Mouse (Mus musculus): ENCODE measurements around the gene Cacng6. TPM values are rescaled to one million over a fixed set of nuclear protein-coding genes. Genes with fewer than 3 reads are reported as not detected.
A peak's percentile ranks its signal among the peaks of the same experiment; 100 is the strongest.

Gene Cacng6
- total and polyA plus RNA-seq, 3 experiments = 0.08 TPM; not detected in 2

- no peaks in the 10 kb centered on the region; a peak in 1 of 4 replicates for H3K27me3 ChIP-seq (ENCODE audit: control insufficient read depth in 1 of 2, insufficient read depth in 2 of 2, low read length in 2 of 2)
- H3K4me1 ChIP-seq (ENCODE audit: control insufficient read depth in 1 of 2, insufficient read depth in 2 of 2, low read length in 2 of 2) = peaks cover 0 to 6% of the 10 kb centered on the region in 2 experiments; a peak in 1 of 4 replicates
- no peak overlapping the region for H3K9ac ChIP-seq (ENCODE audit: control insufficient read depth, low read depth, low read length, poor library complexity, severe bottlenecking)
- H3K27ac ChIP-seq (ENCODE audit: control insufficient read depth, low read depth, low read length) = no peak overlapping the region
- H3K9me3 ChIP-seq (replicated peaks; ENCODE audit: insufficient read depth, low read length) = no peaks in the 10 kb centered on the region
- no peak for TF ChIP-seq MXI1 (IDR thresholded peaks at IDR 0.05; ENCODE audit: low read depth, low read length)
- no peak for TF ChIP-seq POLR2AphosphoS5 (IDR thresholded peaks at IDR 0.05; ENCODE audit: borderline replicate concordance, low read depth, low read length)
- no peak for TF ChIP-seq POLR2A (IDR thresholded peaks at IDR 0.05; ENCODE audit: control insufficient read depth in 1 of 2, insufficient read depth in 1 of 2, low read depth in 1 of 2, low read length in 2 of 2, poor library complexity in 1 of 2)
- TF ChIP-seq JUND (IDR thresholded peaks at IDR 0.05; ENCODE audit: low read depth, low read length) = no peak
- no peak for TF ChIP-seq MAX (IDR thresholded peaks at IDR 0.05; ENCODE audit: low read length)
- no peak for TF ChIP-seq NRF1 (IDR thresholded peaks at IDR 0.05; ENCODE audit: insufficient read depth, low read depth, low read length, poor library complexity, severe bottlenecking)
- no peak for TF ChIP-seq ZC3H11A (IDR thresholded peaks at IDR 0.05; ENCODE audit: low read depth, low read length)
- no peak for TF ChIP-seq E2F4 (IDR thresholded peaks at IDR 0.05; ENCODE audit: borderline replicate concordance, low read depth, low read length)
- no peaks in the 10 kb centered on the region for H3K36me3 ChIP-seq (ENCODE audit: control insufficient read depth in 1 of 2, insufficient read depth in 2 of 2, low read length in 2 of 2)
- DNase-seq (ENCODE audit: low read depth, low spot score) = peak; percentile 59
- H3K79me2 ChIP-seq (ENCODE audit: control insufficient read depth, insufficient read depth, low read length, poor library complexity) = no peaks in the 10 kb centered on the region
- H3K4me3 ChIP-seq (ENCODE audit: control insufficient read depth in 1 of 2, insufficient read depth in 1 of 2, low read depth in 2 of 2, low read length in 2 of 2) = no peak overlapping the region
Measured at GRCm38 (mm10) chr7:3481948-3482608, 58.1 kb downstream of the Cacng6 start.

Other genes with a start within 250 kb of the Cacng6 start
- not detected in 2 replicates for gene Nlrp12, start 174.5 kb upstream of the Cacng6 start, total RNA-seq (2012; rRNA removed)
- gene Nlrp12, start 174.5 kb upstream of the Cacng6 start, polyA plus RNA-seq (2012; ENCODE audit: insufficient read depth in 1 of 2, insufficient read length in 2 of 2, low read depth in 1 of 2, low replicate concordance in 2 of 2, missing spikeins in 1 of 2) = not detected
- 0.62 and 1.3 TPM in 2 replicates for gene Myadm, start 135.1 kb upstream of the Cacng6 start, total RNA-seq (2012; rRNA removed)
- 1 to 10 TPM in 1 of 2 experiments, not detected in 1; 7.4 TPM for gene Myadm, start 135.1 kb upstream of the Cacng6 start, polyA plus RNA-seq (2012; ENCODE audit: insufficient read depth in 1 of 2, insufficient read length in 2 of 2, low read depth in 1 of 2, low replicate concordance in 2 of 2, missing spikeins in 1 of 2)
- not detected in 2 replicates for gene Prkcg, start 135.0 kb upstream of the Cacng6 start, total RNA-seq (2012; rRNA removed)
- under 1 TPM in 1 of 2 experiments, not detected in 1; 0.10 TPM for gene Prkcg, start 135.0 kb upstream of the Cacng6 start, polyA plus RNA-seq (2012; ENCODE audit: insufficient read depth in 1 of 2, insufficient read length in 2 of 2, low read depth in 1 of 2, low replicate concordance in 2 of 2, missing spikeins in 1 of 2)
- gene Cacng7, start 91.2 kb upstream of the Cacng6 start, total RNA-seq (2012; rRNA removed) = 0.04 TPM in 1 of 2 replicates, not detected in the other
- under 1 TPM in 1 of 2 experiments, not detected in 1; 0.11 TPM for gene Cacng7, start 91.2 kb upstream of the Cacng6 start, polyA plus RNA-seq (2012; ENCODE audit: insufficient read depth in 1 of 2, insufficient read length in 2 of 2, low read depth in 1 of 2, low replicate concordance in 2 of 2, missing spikeins in 1 of 2)
- 4.6 and 5.6 TPM in 2 replicates for gene Cacng8, start 33.5 kb upstream of the Cacng6 start, total RNA-seq (2012; rRNA removed)
- 1 to 10 TPM in 1 of 2 experiments, not detected in 1; 9.2 TPM for gene Cacng8, start 33.5 kb upstream of the Cacng6 start, polyA plus RNA-seq (2012; ENCODE audit: insufficient read depth in 1 of 2, insufficient read length in 2 of 2, low read depth in 1 of 2, low replicate concordance in 2 of 2, missing spikeins in 1 of 2)
- 1.7 and 1.9 TPM in 2 replicates for gene Tarm1, start 78.4 kb downstream of the Cacng6 start, total RNA-seq (2012; rRNA removed)
- 1 to 10 TPM in 1 of 2 experiments, not detected in 1; 1.1 TPM for gene Tarm1, start 78.4 kb downstream of the Cacng6 start, polyA plus RNA-seq (2012; ENCODE audit: insufficient read depth in 1 of 2, insufficient read length in 2 of 2, low read depth in 1 of 2, low replicate concordance in 2 of 2, missing spikeins in 1 of 2)
- gene Oscar, start 192.0 kb downstream of the Cacng6 start, total RNA-seq (2012; rRNA removed) = not detected in 2 replicates
- not detected for gene Oscar, start 192.0 kb downstream of the Cacng6 start, polyA plus RNA-seq (2012; ENCODE audit: insufficient read depth in 1 of 2, insufficient read length in 2 of 2, low read depth in 1 of 2, low replicate concordance in 2 of 2, missing spikeins in 1 of 2)
- gene Ndufa3, start 193.2 kb downstream of the Cacng6 start, total RNA-seq (2012; rRNA removed) = 177 and 180 TPM in 2 replicates
- gene Ndufa3, start 193.2 kb downstream of the Cacng6 start, polyA plus RNA-seq (2012; ENCODE audit: insufficient read depth in 1 of 2, insufficient read length in 2 of 2, low read depth in 1 of 2, low replicate concordance in 2 of 2, missing spikeins in 1 of 2) = 100 to 1,000 TPM in 1 of 2 experiments, not detected in 1; 246 TPM
- 35.2 and 42.4 TPM in 2 replicates for gene Tfpt, start 205.7 kb downstream of the Cacng6 start, total RNA-seq (2012; rRNA removed)
- 10 to 100 TPM in 1 of 2 experiments, not detected in 1; 50.0 TPM for gene Tfpt, start 205.7 kb downstream of the Cacng6 start, polyA plus RNA-seq (2012; ENCODE audit: insufficient read depth in 1 of 2, insufficient read length in 2 of 2, low read depth in 1 of 2, low replicate concordance in 2 of 2, missing spikeins in 1 of 2)
- 146 and 147 TPM in 2 replicates for gene Prpf31, start 205.8 kb downstream of the Cacng6 start, total RNA-seq (2012; rRNA removed)
- gene Prpf31, start 205.8 kb downstream of the Cacng6 start, polyA plus RNA-seq (2012; ENCODE audit: insufficient read depth in 1 of 2, insufficient read length in 2 of 2, low read depth in 1 of 2, low replicate concordance in 2 of 2, missing spikeins in 1 of 2) = 100 to 1,000 TPM; 187 to 334 TPM
- 16.9 and 17.4 TPM in 2 replicates for gene Cnot3, start 221.1 kb downstream of the Cacng6 start, total RNA-seq (2012; rRNA removed)
- gene Cnot3, start 221.1 kb downstream of the Cacng6 start, polyA plus RNA-seq (2012; ENCODE audit: insufficient read depth in 1 of 2, insufficient read length in 2 of 2, low read depth in 1 of 2, low replicate concordance in 2 of 2, missing spikeins in 1 of 2) = 100 to 1,000 TPM in 1 of 2 experiments, 10 to 100 TPM in 1; 86.6 to 118 TPM
- 8.3 and 11.0 TPM in 2 replicates for gene Leng1, start 241.6 kb downstream of the Cacng6 start, total RNA-seq (2012; rRNA removed)
- 10 to 100 TPM in 1 of 2 experiments, not detected in 1; 11.3 TPM for gene Leng1, start 241.6 kb downstream of the Cacng6 start, polyA plus RNA-seq (2012; ENCODE audit: insufficient read depth in 1 of 2, insufficient read length in 2 of 2, low read depth in 1 of 2, low replicate concordance in 2 of 2, missing spikeins in 1 of 2)

Data from MEL (cell line).